Mouse (Mus musculus) heart, postnatal 14 days (tissue): ENCODE data around the gene Tgfbr3. TPM values are rescaled to one million over a fixed set of nuclear protein-coding genes. Genes with fewer than 3 reads are reported as not detected.

Experiments
- DNase-seq, 2 experiments: peaks; one replicate each; pipeline ENCODE4 v3.0.0; 2021 to 2022
- intact Hi-C: fragments of 180-260 bp; cut with DNase I; formaldehyde crosslinking; loops from one replicate; pipeline ENCODE4 v1.15.1; 2025
- total RNA-seq, 2 experiments: library from RNA; stranded (reverse); gene quantifications; 2 replicates each; pipeline ENCODE4 v1.2.3; 2021

The Tgfbr3 gene
- total RNA-seq, 2 experiments from 2014 or later = 47.3 to 59.0 TPM

- intact Hi-C loops = no loop called here
These were observed 70.1 kb downstream of the Tgfbr3 start for GRCm38 (mm10) chr5:107219318-107219717.

GRCm38 (mm10) chr5:107218594-107218993 lies 70.8 kb downstream of the Tgfbr3 start:
- DNase-seq = no peak
- intact Hi-C loops = no loop called here

More at GRCm38 (mm10) chr5:107219318-107219717, 70.1 kb downstream of the Tgfbr3 start:
- DNase-seq = no peak

GRCm38 (mm10) chr5:107217139-107217538 lies 72.3 kb downstream of the Tgfbr3 start:
- intact Hi-C loops = no loop called here
- no peak for DNase-seq

GRCm38 (mm10) chr5:107213373-107214132 lies 75.9 kb downstream of the Tgfbr3 start:
- intact Hi-C loops = no loop called here
- no peak for DNase-seq

GRCm38 (mm10) chr5:107211830-107212370 lies 77.5 kb downstream of the Tgfbr3 start:
- intact Hi-C loops = no loop called here
- no peak for DNase-seq

- intact Hi-C loops = no loop called here
- no peak for DNase-seq
These were observed 79.4 kb downstream of the Tgfbr3 start for GRCm38 (mm10) chr5:107210040-107210439.

GRCm38 (mm10) chr5:107207911-107208310 lies 81.5 kb downstream of the Tgfbr3 start:
- intact Hi-C loops = no loop called here
- DNase-seq = no peak

GRCm38 (mm10) chr5:107204306-107204705 lies 85.1 kb downstream of the Tgfbr3 start:
- no peak for DNase-seq
- intact Hi-C loops = no loop called here

- DNase-seq = no peak
- intact Hi-C loops = no loop called here
These were observed 86.4 kb downstream of the Tgfbr3 start for GRCm38 (mm10) chr5:107202801-107203559.

- intact Hi-C loops = no loop called here
- no peak for DNase-seq
These were observed 87.8 kb downstream of the Tgfbr3 start for GRCm38 (mm10) chr5:107201509-107202182.

- intact Hi-C loops = no loop called here
- peak; percentile 46 to 48 for DNase-seq
These were observed 88.5 kb downstream of the Tgfbr3 start for GRCm38 (mm10) chr5:107200853-107201341.

- DNase-seq = no peak
- intact Hi-C loops = no loop called here
These were observed 89.2 kb downstream of the Tgfbr3 start for GRCm38 (mm10) chr5:107200221-107200635.

GRCm38 (mm10) chr5:107195751-107196395 lies 93.6 kb downstream of the Tgfbr3 start:
- DNase-seq = no peak
- intact Hi-C loops = no loop called here

GRCm38 (mm10) chr5:107193160-107193559 lies 96.3 kb downstream of the Tgfbr3 start:
- intact Hi-C loops = no loop called here

GRCm38 (mm10) chr5:107192372-107192771 lies 97.1 kb downstream of the Tgfbr3 start:
- intact Hi-C loops = no loop called here
- DNase-seq = no peak

More at GRCm38 (mm10) chr5:107193160-107193559, 96.3 kb downstream of the Tgfbr3 start:
- DNase-seq = no peak

- intact Hi-C loops = no loop called here
- no peak for DNase-seq
These were observed 100.9 kb downstream of the Tgfbr3 start for GRCm38 (mm10) chr5:107188551-107188950.

- intact Hi-C loops = no loop called here
- no peak for DNase-seq
These were observed 103.2 kb downstream of the Tgfbr3 start for GRCm38 (mm10) chr5:107186206-107186605.

GRCm38 (mm10) chr5:107184158-107184883 lies 105.1 kb downstream of the Tgfbr3 start:
- intact Hi-C loops = no loop called here

GRCm38 (mm10) chr5:107183537-107183936 lies 105.9 kb downstream of the Tgfbr3 start:
- intact Hi-C loops = no loop called here
- no peak for DNase-seq

More at GRCm38 (mm10) chr5:107184158-107184883, 105.1 kb downstream of the Tgfbr3 start:
- no peak for DNase-seq
